Mouse (Mus musculus) liver, adult 2 months (tissue): ENCODE data around the gene Gldc.

Source experiments
- CTCF ChIP-seq: fragments of 200-500 bp; IDR thresholded peaks from 2 replicates; pipeline ENCODE4 v1.5.1; 2011; ENCODE audit warnings: low read depth, low read length, control low read depth
- POLR2A ChIP-seq: fragments of 200-500 bp; IDR thresholded peaks from 2 replicates; pipeline ENCODE4 v1.6.1; 2011; ENCODE audit warnings: low read length, control low read depth; ENCODE audit not compliant: insufficient read depth; ENCODE audit errors: extremely low read depth

DNA sequence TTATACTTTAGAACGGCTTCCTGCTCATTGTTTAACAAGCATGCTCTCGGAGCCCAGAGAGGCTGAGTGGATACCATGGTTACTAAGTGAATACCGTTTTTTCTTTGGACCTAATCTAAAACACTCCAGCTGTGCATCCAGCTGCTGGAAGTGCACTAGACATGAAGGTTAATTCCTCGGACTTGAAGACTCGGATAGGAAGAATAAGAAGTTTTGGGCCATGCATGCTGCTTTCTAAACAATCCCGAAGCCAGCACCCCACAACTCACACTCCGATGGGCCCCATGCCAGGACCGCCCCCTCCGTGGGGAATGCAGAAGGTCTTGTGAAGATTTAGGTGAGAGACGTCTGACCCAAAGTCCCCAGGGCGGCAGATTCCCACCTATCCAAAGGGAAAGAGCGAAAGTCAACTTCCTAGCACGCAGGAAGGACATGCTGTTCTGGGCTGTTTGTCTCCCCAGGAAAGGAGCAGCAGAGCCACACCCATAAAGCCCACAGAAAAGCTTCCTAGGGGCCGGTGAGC is 60.2 kb downstream of the Gldc start:
- TF ChIP-seq POLR2A (no peak), CTCF (no peak)
